Mouse (Mus musculus) liver, embryonic 16.5 days (tissue): Measurements from ENCODE around the gene Spin1. TPM values are rescaled to one million over a fixed set of nuclear protein-coding genes. Genes with fewer than 3 reads are reported as not detected.
A peak's percentile ranks its signal among the peaks of the same experiment; 100 is the strongest.
"Not testable (repeated sequence)": the region's sequence is repeated elsewhere in the genome, so short reads cannot be mapped to it uniquely, and the experiment has no call there.

Experiments used
- ATAC-seq: fragments of 200-750 bp; cut with Nextera tagmentation; 2 replicates; pipeline ENCODE4 v1.8.0; 2017; ENCODE audit warnings: low read depth, mild to moderate bottlenecking, moderate number of reproducible peaks, moderate library complexity
- H3K27ac ChIP-seq: fragments of 300-500 bp; sonication (generic); 2 replicates; pipeline ENCODE4 v1.5.1; 2014; ENCODE audit warnings: mild to moderate bottlenecking, low read length
- H3K27me3 ChIP-seq: fragments of 300-500 bp; sonication (generic); 2 replicates; pipeline ENCODE4 v1.6.1; 2014; ENCODE audit warnings: low read depth, low read length, mixed read lengths; ENCODE audit not compliant: control insufficient read depth, insufficient read depth
- H3K36me3 ChIP-seq: fragments of 300-500 bp; sonication (generic); 2 replicates; pipeline ENCODE4 v1.6.1; 2014; ENCODE audit warnings: mild to moderate bottlenecking; ENCODE audit not compliant: control insufficient read depth, insufficient read depth
- H3K4me1 ChIP-seq: fragments of 300-500 bp; sonication (generic); 2 replicates; pipeline ENCODE4 v1.6.1; 2014; ENCODE audit warnings: low read depth, low read length, mixed read lengths; ENCODE audit not compliant: control insufficient read depth
- H3K4me2 ChIP-seq: fragments of 300-500 bp; sonication (generic); 2 replicates; pipeline ENCODE4 v1.6.1; 2014; ENCODE audit warnings: low read depth, low read length, mixed read lengths
- H3K4me3 ChIP-seq: fragments of 300-500 bp; sonication (generic); 2 replicates; pipeline ENCODE4 v1.5.1; 2014; ENCODE audit warnings: low read depth, mild to moderate bottlenecking, low read length
- H3K9ac ChIP-seq: fragments of 300-500 bp; sonication (generic); 2 replicates; pipeline ENCODE4 v1.6.1; 2014; ENCODE audit warnings: low read depth, low read length
- H3K9me3 ChIP-seq: fragments of 300-500 bp; sonication (generic); replicated peaks from 2 replicates; pipeline ENCODE4 v1.6.1; 2016; ENCODE audit warnings: low read length; ENCODE audit not compliant: control insufficient read depth
- WGBS: fragments of 180-500 bp; shearing (Covaris S2); extraction: QIAGEN DNeasy Blood & Tissue Kit; methylation state at CpG from one replicate; pipeline ENCODE4 v1.1.7; 2014; ENCODE audit not compliant: insufficient replicate concordance; 5-methylcytosine and 5-hydroxymethylcytosine counted together
- polyA plus RNA-seq: library from polyadenylated mRNA; unstranded; fragments of >200 nt; fragmentation: Nextera tagmentation; extraction: Ambion mirVana; gene quantifications from 2 replicates; pipeline ENCODE4 v1.2.1, GENCODE M21; 2015

Spin1 gene
- polyA plus RNA-seq, 1 experiment from 2014 or later = 9.7 TPM

- Histone ChIP-seq H3K27me3 (no peaks in the 10 kb centered on the region; the same call in 1 of the 2 replicates), H3K4me1 (peaks cover 3% of the 10 kb centered on the region), H3K4me2 (peak overlapping the region; percentile 88), H3K4me3 (peak overlapping the region; percentile 76), H3K9me3 (no peaks in the 10 kb centered on the region), H3K27ac (peak overlapping the region; percentile 74; the same call in 1 of the 2 replicates), H3K36me3 (0 out of 2 replicates have a peak, but pooled peaks cover 3% of the 10 kb centered on the region), H3K9ac (peak overlapping the region; percentile 78)
- no peak for ATAC-seq
- 22% methylated on average over 11 of the region's 11 CpGs for WGBS
These were observed 1.1 kb downstream of the Spin1 start for GRCm38 (mm10) chr13:51101777-51102132.

- no peak for ATAC-seq
- no peak overlapping the region for H3K4me3 ChIP-seq
- H3K4me1 ChIP-seq = peaks cover 3% of the 10 kb centered on the region
- H3K9ac ChIP-seq = no peak overlapping the region
- no peak overlapping the region for H3K27ac ChIP-seq
- WGBS = 71% methylated on average over 9 of the region's 9 CpGs
- no peak overlapping the region for H3K4me2 ChIP-seq
- H3K9me3 ChIP-seq = no peaks in the 10 kb centered on the region
- H3K36me3 ChIP-seq = 0 out of 2 replicates have a peak, but pooled peaks cover 3% of the 10 kb centered on the region
- no peaks in the 10 kb centered on the region; the same call in 1 of the 2 replicates for H3K27me3 ChIP-seq
These were observed 2.5 kb downstream of the Spin1 start for GRCm38 (mm10) chr13:51103111-51103725.

- Histone ChIP-seq H3K27ac (no peak overlapping the region), H3K9me3 (no peaks in the 10 kb centered on the region), H3K4me3 (no peak overlapping the region), H3K9ac (no peak overlapping the region), H3K4me1 (peaks cover 3% of the 10 kb centered on the region), H3K36me3 (peaks cover 3% of the 10 kb centered on the region; the same call in 1 of the 2 replicates), H3K4me2 (no peak overlapping the region), H3K27me3 (no peaks in the 10 kb centered on the region; the same call in 1 of the 2 replicates)
- ATAC-seq = no peak
- 74% methylated on average over 9 of the region's 9 CpGs for WGBS
These were observed 3.4 kb downstream of the Spin1 start for GRCm38 (mm10) chr13:51103861-51104650.

DNA sequence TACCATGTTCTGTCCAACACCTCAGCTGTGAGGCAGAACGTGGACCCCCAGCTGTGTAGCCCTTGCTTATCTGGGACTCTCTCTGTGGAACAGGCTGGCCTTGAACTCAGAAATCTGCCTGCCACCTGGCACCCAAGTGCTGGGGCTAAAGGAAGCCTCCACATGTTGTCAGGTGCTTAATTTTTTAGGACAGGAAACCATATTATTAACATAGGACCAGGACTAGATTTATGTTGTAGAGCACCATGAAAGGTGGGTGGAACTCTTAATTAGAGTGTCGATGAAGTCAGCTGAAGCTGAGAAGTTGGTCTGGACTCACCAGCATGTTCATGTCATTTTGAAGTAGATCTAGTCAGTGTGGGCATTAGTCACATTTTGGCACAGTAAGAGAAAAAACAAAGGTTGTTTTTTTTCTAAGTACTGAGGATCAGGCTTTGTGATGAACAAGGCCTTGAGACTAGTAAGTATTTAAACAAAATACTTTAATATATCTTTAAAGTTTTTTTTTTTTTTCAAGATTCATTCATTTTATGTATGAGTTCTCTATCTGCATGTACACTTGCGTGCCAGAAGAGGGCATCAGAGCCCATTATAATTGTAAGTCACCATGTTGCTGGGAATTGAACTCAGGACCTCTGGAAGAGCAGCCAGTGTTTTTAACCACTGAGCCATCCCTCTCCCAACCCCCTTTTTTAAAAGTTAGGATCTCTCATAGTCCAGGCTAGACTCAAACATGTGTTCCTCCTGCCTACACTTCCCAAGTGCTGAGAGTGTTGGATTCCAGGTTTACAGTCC is 5.4 kb downstream of the Spin1 start:
- no peak overlapping the region for H3K4me2 ChIP-seq
- no peak overlapping the region for H3K9ac ChIP-seq
- peaks cover 3% of the 10 kb centered on the region for H3K4me1 ChIP-seq
- H3K36me3 ChIP-seq = peaks cover 3% of the 10 kb centered on the region; the same call in 1 of the 2 replicates
- H3K27me3 ChIP-seq = no peaks in the 10 kb centered on the region
- WGBS = 63% methylated on average over 3 of the region's 3 CpGs
- no peak overlapping the region for H3K4me3 ChIP-seq
- H3K27ac ChIP-seq = no peak overlapping the region
- no peaks in the 10 kb centered on the region for H3K9me3 ChIP-seq
- no peak for ATAC-seq

DNA sequence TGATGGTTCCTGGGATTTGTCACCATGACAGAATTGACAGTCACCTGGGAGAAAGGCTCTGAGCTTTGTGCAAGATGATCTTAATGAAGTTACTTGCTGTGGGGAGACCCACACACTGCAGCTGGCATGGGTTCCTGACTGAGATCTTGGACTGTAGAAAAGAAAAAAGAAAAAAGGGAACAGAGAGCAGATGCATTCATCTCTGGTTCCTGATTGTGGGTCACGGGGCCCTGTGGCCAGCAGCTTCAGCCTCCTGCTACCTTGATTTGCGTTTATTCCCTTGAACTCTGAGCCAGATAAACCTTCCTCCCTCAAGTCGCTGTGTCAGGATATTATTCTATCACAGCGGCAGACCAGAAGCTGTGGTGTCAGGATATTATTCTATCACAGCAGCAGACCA is 6.1 kb downstream of the Spin1 start:
- WGBS = 65% methylated on average over 4 of the region's 4 CpGs
- no peak overlapping the region for H3K9ac ChIP-seq
- no peaks in the 10 kb centered on the region for H3K27me3 ChIP-seq
- ATAC-seq = no peak
- no peaks in the 10 kb centered on the region for H3K9me3 ChIP-seq
- no peak overlapping the region for H3K4me2 ChIP-seq
- peaks cover 3% of the 10 kb centered on the region; the same call in 1 of the 2 replicates for H3K36me3 ChIP-seq
- H3K27ac ChIP-seq = no peak overlapping the region
- no peak overlapping the region for H3K4me3 ChIP-seq
- H3K4me1 ChIP-seq = peaks cover under 1% of the 10 kb centered on the region

GRCm38 (mm10) chr13:51109517-51109916 is 8.8 kb downstream of the Spin1 start:
- no peak overlapping the region for H3K27ac ChIP-seq
- no peaks in the 10 kb centered on the region; the same call in 1 of the 2 replicates for H3K4me1 ChIP-seq
- H3K9me3 ChIP-seq = no peaks in the 10 kb centered on the region
- no peak for ATAC-seq
- 68% methylated on average over 2 of the region's 2 CpGs for WGBS
- no peaks in the 10 kb centered on the region for H3K27me3 ChIP-seq
- H3K9ac ChIP-seq = no peak overlapping the region
- H3K36me3 ChIP-seq = no peaks in the 10 kb centered on the region; the same call in 1 of the 2 replicates
- no peak overlapping the region for H3K4me2 ChIP-seq
- no peak overlapping the region for H3K4me3 ChIP-seq

GRCm38 (mm10) chr13:51114398-51114797 is 13.7 kb downstream of the Spin1 start:
- not testable (repeated sequence) for H3K27ac ChIP-seq, ATAC-seq, H3K4me1 ChIP-seq, H3K27me3 ChIP-seq, H3K9me3 ChIP-seq, H3K36me3 ChIP-seq, H3K9ac ChIP-seq, H3K4me3 ChIP-seq, H3K4me2 ChIP-seq
- WGBS = 60% methylated on average over 4 of the region's 4 CpGs

- H3K36me3 ChIP-seq = no peaks in the 10 kb centered on the region
- no peaks in the 10 kb centered on the region for H3K27me3 ChIP-seq
- no peak overlapping the region for H3K4me3 ChIP-seq
- peak; percentile 30; the same call in 1 of the 2 replicates for ATAC-seq
- 32% methylated on average over 3 of the region's 3 CpGs for WGBS
- peak overlapping the region; percentile 24; the same call in 1 of the 2 replicates for H3K27ac ChIP-seq
- H3K4me2 ChIP-seq = no peak overlapping the region
- H3K9me3 ChIP-seq = no peaks in the 10 kb centered on the region
- peaks cover under 1% of the 10 kb centered on the region for H3K4me1 ChIP-seq
- H3K9ac ChIP-seq = no peak overlapping the region
These were observed 15.1 kb downstream of the Spin1 start for GRCm38 (mm10) chr13:51115762-51116161.
